Mouse (Mus musculus): ENCODE measurements around the gene St6galnac3.

DNA sequence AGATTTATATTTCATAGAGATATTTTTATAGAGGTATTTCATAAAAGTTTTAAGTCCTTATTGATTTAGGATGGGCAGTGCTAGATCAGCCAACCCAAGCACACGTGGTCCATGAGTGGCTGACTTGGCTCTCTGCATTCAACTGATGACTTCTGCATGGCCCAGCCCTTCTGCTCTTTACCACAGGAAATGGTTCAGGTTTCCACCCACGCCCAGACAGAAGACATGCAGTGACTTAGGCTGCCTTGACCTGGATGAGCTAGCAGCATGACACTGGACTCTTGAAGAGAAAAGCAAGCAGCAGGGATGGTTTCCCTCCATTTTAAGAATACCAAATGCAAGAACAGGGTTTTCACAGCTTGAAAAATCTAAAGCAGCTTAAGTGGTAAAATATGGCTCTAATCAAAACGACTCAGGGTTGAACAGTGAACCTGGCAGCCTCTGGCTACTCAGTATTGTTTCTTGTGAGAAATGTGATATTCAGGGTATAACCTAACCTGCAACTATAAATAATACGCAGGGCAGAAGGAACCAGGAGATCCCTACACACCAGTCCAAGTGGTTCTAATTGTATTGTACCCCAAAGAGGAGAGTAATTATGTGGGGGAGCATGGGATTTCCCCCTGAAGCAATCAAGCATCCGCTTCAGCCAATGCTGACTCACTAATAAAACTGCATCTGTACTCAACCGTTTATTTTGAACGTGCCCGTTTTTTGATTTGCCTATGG lies 448.7 kb downstream of the St6galnac3 start:
- TF ChIP-seq POLR2A (IDR thresholded peaks at IDR 0.05; ENCODE audit: borderline replicate concordance, control insufficient read depth, low read depth, low read length) = no peak
- TF ChIP-seq CTCF (IDR thresholded peaks at IDR 0.05; ENCODE audit: control insufficient read depth, insufficient read depth, low read length) = no peak

Measured in bone marrow, adult 2 months (tissue).